Mouse (Mus musculus): Measurements from ENCODE around the gene Cbr2. TPM values are rescaled to one million over a fixed set of nuclear protein-coding genes. Genes with fewer than 3 reads are reported as not detected.
"Not testable (repeated sequence)": the region's sequence is repeated elsewhere in the genome, so short reads cannot be mapped to it uniquely, and the experiment has no call there.

The Cbr2 gene
- 10 to 100 TPM in 2 of 4 experiments, 1 to 10 TPM in 2; 6.1 to 30.8 (median 10.4) TPM for total RNA-seq (2022)

DNA sequence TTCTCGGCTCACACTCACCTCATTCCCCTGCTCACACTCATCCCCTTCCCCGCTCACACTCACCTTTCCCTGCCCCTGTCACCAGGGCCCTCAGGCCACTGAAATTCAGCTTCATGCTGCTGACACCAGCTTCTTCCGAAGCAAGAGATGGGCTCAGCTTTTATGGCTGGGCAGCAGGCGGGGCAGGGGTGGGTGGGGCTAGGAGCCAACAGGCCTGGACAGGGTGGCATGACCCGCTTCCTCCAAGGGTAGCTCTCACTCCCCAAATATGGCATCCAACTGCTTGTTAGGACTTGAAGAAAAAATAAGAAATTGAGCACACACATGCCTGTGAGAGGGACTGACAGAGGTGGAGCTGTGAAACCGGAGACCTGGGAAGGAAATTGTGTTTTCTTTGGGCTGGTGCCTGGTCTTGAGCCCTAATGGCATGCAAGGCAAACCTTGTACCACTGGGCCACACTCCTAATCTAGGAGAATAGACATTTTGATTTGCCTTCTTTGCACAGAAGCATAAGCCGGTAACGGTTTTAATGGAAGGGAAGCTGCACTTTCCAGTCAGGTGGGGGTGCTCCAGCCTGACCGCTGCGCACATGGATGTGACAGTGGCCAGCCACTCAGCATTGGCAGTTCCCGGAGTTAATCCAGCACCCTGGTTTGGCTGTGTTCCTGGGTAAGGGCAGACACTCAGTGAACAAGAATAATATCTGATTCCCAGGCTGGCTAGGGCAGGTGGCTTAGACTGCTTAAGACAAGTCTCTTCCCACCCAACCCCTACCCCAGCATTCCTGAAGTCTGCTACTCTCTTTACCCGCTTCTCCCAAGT, at the start of gene Cbr2:
TSS of gene Cbr2 (minus strand) at position 257 of the 823 bp plus-strand sequence.
- DNase-seq (ENCODE audit: low spot score in 2 of 2) = no peak

DNA sequence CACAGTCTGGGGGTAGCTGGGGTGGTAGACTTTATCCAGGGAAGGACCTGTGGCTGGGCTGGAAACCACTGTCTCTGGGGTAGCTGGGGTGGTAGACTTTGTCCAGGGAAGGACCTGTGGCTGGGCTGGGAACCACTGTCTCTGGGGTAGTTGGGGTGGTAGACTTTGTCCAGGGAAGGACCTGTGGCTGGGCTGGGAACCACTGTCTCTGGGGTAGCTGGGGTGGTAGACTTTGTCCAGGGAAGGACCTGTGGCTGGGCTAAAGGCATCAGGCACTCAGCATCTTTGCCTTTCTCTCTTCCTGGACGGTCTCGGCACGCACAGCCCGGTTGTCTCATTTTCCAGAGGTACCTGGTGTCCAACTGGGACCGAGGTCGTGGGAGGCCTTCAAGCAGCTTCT, 49.4 kb upstream of the Cbr2 start:
- not testable (repeated sequence) for DNase-seq (ENCODE audit: low spot score in 2 of 2)

GRCm38 (mm10) chr11:120779876-120780275, 48.0 kb upstream of the Cbr2 start:
- no peak for DNase-seq (ENCODE audit: low spot score in 2 of 2)

DNA sequence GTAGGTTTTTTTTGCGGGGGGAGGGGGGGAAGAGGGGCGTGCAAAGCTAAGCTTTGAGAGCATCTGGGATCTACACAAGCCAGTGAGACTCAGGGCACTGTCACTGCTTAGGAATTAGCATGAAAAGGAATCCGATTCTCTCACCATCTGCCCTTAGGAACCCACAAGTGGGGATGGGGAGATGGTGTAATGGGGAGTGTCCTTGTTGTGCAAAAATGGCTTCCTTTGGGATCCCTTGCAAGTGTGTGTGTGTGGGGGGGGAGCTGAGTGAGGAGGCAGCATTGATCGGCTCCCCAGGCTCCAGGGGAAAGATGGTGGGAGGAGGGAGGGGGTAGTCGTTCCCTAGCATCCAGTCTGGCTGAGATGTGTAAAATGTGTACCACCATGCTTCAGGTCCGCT, 45.2 kb upstream of the Cbr2 start:
- DNase-seq (ENCODE audit: low spot score in 2 of 2) = no peak

DNA sequence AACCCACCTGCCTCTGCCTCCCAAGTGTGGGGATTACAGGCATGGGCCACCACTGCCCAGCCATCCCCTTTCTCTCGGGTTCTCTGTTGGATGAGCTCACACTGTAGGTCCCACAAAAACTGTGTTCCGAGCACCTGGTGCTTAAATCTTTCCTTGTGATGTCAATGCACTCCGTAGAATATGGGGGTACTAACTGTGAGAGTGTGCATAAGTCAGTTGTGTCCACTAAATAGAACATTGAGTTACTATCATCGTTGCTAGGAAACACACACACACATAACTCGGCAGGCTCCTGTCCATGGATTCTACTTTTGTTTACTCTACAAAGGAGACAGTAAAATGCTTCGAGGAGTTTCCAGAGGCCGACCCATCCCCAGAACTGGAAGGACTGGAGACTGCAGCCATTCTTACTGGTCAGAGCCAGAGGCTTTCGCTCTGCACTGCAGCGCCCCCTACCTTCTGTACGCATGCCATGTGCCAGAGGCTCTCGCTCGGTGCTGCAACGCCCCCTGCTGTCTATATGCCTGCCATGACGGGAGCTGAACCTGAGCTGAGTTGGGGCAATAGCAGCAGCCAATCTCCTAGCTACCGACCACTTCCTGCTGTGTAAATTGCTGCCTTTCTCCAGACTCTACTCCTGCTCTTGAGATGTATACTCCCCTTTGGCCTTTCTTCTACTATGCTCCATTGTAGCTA, 44.0 kb upstream of the Cbr2 start:
- DNase-seq (ENCODE audit: low spot score in 2 of 2) = peak; percentile 89 to 90

DNA sequence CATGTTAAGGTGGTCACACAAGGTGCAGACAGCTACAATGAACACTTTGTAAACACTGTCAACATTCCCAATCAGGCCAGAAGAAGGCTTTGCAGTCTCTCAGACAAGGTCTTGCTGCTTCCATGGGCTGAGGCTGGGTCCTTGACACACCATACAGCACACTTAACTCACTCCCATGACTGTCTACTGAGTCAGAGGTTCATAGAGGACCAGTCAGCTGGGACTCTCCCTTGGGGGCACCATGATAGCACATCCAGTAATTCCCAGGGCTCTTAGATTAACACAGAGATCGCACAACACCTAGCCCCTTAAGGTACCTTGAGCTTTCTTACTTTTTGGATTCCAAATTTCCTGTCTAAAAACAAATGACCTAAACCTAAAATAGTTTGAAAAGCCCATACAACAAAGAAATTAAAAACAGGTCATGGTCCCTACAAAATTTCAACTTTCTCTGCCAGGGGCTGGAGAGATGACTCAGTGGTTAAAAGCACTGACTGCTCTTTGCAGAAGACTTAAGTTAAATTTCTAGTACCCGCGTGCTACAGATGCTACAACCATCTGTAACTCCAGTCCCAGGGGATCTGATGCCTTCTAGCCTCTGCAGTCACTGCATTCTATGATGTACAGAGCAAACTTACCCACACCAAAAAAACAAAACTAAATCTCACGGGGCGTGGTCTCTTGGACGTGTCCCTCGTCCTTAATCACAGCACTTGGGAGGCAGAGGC, 41.7 kb upstream of the Cbr2 start:
- DNase-seq (ENCODE audit: low spot score in 2 of 2) = no peak

DNA sequence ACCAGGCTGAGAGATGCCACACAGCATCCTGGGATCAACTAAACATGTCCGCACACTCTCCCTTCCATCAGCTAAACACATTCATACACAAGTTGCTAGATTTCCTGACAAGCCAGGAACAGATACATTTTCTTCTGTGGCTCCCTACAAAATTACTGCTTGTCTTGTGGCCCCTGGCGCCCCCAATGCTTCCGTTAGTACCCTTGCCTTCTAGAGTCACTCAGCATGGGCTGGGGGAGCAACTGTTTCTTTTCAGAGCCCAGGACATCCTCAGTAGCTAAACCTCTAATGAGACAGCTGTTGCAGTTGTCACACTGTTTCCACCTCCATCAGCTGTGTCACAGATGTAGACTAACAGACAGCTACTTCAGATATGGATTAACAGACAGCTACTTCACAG, 40.8 kb upstream of the Cbr2 start:
- no peak for DNase-seq (ENCODE audit: low spot score in 2 of 2)

DNA sequence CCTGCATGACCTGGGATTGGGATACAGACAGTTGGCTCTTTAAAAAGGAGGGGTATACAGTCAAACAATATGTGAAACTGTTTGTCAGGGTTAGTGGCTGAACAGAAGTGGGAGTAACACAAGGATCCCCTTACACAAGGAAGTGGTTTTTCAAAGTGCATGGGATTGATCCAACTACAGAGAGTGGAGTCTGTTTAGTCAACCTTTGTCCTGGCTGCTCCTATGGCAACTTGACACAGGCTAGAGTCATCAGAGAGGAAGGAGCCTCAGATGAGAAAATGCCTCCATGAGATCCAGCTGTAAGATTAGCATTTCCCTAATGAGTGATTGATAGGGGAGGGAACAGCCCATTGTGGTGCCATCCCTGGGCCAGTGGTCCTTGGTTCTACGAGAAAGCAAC, 36.3 kb upstream of the Cbr2 start:
- DNase-seq (ENCODE audit: low spot score in 2 of 2) = no peak

DNA sequence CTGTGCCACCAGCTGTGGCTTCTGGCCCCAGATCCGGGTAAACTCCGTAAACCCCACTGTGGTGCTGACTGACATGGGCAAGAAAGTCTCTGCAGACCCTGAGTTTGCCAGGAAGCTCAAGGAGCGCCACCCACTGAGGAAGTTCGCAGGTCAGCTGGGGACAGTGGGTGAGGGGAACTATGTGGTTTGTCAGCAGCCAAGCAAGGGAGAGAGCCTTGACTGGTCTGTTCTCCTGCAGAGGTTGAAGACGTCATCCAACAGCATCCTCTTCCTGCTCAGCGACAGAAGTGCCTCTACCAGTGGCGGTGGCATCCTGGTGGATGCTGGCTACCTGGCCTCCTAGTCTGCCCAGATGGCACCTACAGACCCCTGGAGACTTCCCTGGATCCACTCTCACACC, 35.1 kb upstream of the Cbr2 start:
- DNase-seq (ENCODE audit: low spot score in 2 of 2) = not testable (repeated sequence)

DNA sequence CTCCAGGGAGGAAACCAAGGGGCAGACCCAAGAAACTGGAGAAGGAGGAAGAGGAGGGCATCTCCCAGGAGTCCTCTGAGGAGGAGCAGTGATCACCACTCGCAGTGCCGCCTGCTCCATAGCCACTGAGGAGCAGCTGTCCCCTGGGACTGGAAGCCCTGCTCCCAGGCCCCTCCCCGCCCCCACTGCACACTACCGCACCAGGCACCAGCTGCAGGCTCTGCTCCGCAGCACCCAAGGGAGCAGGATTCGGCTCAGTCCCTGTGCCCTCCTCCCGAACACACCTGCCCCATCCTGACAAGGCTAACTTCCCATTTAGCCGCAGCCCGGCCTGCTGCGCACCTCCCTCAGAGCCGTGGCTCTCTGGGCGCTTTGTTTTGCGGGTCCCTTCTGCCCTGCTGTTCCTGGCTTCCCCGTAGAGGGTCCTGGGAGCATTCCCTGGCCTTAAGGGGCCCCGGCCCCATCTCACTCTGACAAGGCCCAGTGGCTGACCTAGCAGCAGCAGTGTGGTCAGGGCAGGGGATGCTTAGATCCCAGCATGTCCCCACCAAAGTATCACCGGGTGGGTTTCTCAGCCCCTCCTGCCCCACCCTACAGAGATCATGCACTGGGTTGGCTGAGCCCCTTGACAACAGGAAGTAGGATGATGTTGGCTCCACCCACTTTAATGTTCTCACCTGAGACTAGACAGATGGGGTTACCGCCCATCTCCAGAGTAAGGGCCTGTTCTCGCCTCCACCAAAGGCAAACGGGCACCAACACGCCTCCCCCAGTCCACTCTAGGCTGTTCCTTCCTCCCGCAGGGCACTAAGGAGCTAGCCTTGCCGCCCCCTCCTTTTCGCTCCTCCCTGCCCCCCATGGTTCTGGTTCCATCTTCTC, 31.4 kb upstream of the Cbr2 start:
- not testable (repeated sequence) for DNase-seq (ENCODE audit: low spot score in 2 of 2)

DNA sequence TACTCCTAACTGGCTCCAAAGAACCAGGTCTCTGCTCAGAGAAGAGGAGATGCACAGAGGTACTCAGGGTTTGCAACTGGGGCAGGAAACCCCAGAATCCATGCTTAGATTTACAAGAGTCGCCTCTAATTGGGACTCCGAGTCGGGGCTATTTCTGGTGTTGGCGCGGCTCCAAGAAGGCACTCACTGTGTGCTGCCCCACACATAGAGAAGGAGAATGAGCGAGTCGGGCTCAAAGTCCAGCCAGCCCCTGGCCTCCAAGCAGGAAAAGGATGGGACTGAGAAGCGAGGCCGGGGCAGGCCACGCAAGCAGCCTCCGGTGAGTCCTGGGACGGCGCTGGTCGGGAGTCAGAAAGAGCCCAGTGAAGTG, 30.7 kb upstream of the Cbr2 start, which contains the start of gene Hmga1b:
TSS of gene Hmga1b (plus strand) at position 123 of the 370 bp plus-strand sequence.
- not testable (repeated sequence) for DNase-seq (ENCODE audit: low spot score in 2 of 2)

GRCm38 (mm10) chr11:120761811-120762671, 30.1 kb upstream of the Cbr2 start:
- no peak for DNase-seq (ENCODE audit: low spot score in 2 of 2)

DNA sequence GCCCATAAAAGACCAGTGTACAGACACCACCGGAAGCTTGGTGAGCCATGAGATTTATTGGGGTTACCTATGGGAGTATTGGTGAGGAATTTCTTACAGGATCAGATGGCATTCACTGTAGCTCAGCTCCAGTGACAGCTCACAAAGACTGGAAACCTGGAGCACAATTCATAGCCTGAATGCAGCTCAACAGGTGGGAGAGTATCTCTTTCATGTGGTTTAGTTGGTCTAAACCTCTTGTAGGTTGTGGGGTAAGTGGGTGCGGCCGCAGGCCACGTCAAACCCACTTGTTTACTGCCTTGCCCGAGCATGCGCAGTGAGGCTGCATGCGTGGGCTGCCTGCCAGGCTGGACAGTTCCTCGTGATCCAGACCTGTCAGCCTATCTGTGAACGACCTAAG, 28.3 kb upstream of the Cbr2 start:
- no peak for DNase-seq (ENCODE audit: low spot score in 2 of 2)

- DNase-seq (ENCODE audit: low spot score in 2 of 2) = no peak
Measured at GRCm38 (mm10) chr11:120751606-120752005, 19.7 kb upstream of the Cbr2 start.

GRCm38 (mm10) chr11:120749430-120749829, 17.5 kb upstream of the Cbr2 start:
- no peak for DNase-seq (ENCODE audit: low spot score in 2 of 2)

DNA sequence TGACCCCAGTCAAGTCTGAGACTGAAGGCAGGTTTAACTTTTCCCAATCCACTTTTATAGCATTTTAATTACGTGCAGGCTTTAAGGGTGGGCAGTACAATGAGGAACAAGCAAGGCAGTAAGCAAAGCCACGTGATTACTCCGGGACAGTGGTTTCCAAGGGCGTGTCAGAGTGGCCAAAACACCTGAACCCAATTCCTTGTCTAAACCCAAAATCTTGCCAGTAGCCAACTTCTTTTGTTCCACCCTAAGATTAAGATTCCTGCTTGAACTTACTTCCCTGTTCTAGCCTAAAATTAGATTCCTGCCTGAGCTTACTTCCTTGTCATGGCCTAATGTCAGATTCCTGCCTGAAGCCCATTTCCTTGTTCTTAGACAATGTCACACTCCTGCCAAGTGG, 16.1 kb upstream of the Cbr2 start:
- DNase-seq (ENCODE audit: low spot score in 2 of 2) = no peak

DNA sequence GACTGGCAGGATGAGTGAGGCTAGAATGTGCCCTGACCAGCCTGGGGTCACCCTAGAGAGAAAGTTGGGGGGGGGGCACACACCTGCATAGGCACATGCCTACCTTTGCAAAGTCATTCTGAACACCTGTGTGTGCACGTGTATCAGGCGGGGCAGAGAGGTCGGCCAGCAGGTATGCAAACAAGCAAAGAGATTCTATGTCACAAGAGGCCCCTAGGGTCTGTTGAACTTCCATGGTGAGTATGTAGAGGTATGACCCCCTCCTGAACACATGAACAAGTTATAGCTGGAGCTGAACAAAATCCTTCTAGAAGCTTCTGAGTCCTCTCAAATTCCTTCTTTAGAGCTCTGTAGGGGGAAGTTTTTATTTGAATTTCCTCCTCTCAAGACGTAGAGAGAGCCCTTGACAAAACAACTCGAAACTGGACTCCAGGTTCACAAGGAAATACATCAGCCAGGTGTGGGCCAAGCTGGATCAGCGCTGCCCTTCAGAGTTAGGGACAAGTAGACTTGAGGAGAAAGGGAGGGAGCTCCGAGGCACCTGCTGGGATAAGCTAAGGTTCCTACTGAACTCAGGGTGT, 12.3 kb upstream of the Cbr2 start:
- no peak for DNase-seq (ENCODE audit: low spot score in 2 of 2)

GRCm38 (mm10) chr11:120740981-120741380, 9.1 kb upstream of the Cbr2 start:
- no peak for DNase-seq (ENCODE audit: low spot score in 2 of 2)

- DNase-seq (ENCODE audit: low spot score in 2 of 2) = no peak
Measured at GRCm38 (mm10) chr11:120736424-120736823, 4.5 kb upstream of the Cbr2 start.

DNA sequence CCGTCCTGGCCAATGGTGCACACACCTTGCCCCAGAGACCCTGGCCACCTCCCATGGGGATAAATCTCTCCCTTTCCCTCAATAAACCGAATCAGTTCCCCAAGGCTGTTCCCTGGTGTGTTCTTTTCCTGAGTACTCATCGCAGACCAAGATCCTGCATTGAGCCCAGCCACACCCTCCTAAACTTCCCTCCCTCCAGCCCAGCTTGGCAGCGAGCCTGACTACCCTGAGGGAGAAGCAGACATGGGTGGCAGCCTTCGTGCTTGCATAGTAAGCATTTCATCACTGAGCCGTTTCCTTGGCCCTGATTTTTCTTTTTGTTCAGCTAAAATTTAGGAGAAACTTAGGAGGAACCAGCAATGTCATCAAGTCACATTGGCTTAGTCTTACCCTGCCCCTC, 1.6 kb upstream of the Cbr2 start:
- no peak for DNase-seq (ENCODE audit: low spot score in 2 of 2)

Measured in gastrocnemius, adult 8-10 months (tissue).